Mouse (Mus musculus) T-cell, adult 2 months (primary cell): ENCODE measurements around the gene Has3.
"Not testable (repeated sequence)": the region's sequence is repeated elsewhere in the genome, so short reads cannot be mapped to it uniquely, and the experiment has no call there.

Source experiments
- DNase-seq: peaks from one replicate; pipeline ENCODE4 v3.0.0; 2022; ENCODE audit warnings: low spot score

Has3 gene

GRCm38 (mm10) chr8:106870051-106870450 lies at the start of gene Has3:
Gene Has3 (plus strand): TSS chr8:106870242.
- no peak for DNase-seq

GRCm38 (mm10) chr8:106820553-106821515 lies 49.2 kb upstream of the Has3 start:
- DNase-seq: no peak

GRCm38 (mm10) chr8:106828921-106829320 lies 41.1 kb upstream of the Has3 start:
- DNase-seq: no peak

GRCm38 (mm10) chr8:106829526-106830045 lies 40.5 kb upstream of the Has3 start:
- no peak for DNase-seq

DNA sequence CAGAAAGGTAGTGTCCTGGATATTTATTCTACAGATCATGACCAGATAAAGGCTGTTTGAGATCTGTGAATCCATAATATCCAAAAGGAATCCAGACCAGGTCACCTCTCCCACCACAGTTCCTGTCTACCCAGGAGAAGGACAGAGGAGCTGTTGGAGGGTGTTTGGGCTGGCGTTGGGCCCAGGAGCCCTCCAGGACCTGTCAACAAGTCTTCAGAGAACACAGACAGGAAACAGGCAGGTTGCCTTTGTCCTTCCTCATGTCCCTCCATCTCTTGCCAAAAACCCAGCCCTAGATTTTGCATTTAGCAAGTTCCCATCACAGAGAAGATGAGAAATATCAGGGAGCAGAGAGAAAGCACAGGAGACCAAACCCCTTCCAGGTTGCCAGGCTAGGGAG lies 35.1 kb upstream of the Has3 start:
- no peak for DNase-seq

DNA sequence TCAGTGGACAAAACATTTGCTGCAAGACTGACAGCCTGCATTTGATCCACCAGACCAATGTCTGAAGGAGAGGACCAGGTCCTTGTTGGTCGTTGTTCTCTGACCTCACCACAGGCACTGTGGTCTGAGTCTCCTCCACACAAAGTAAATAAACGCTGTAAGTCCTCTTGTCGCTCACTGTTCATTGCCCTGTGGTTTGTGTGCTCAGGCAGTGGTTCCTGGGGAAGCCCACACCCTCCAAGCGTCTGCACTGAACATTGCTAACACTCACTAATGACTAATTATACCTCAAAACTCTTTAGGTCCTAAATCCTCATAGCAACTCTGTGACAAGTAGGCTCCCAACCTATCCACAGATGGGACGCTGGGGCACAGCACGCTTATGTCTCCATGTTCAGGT lies 33.5 kb upstream of the Has3 start:
- DNase-seq: no peak

- no peak for DNase-seq
Observed at GRCm38 (mm10) chr8:106838803-106839202, 31.2 kb upstream of the Has3 start.

GRCm38 (mm10) chr8:106839209-106840001 lies 30.6 kb upstream of the Has3 start:
- DNase-seq: no peak

DNA sequence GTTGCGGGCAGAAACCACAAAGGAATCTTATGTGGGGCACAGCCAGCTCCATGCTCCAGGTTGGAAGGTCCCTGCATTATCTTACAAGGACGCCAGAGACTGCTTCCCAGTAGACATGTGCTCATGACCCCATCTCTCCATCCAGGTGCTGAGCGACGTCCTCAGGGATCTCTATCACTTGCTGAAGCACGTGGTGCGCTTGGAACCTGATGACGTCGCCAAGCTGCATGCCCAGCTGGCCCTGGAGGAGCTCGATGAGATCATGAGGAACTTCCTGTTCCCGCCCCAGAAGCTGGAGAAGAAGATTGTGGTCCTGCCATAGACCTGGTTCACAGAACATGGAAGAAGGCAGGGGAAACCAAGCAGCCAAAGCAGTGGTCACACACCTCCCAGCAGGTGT lies 20.0 kb upstream of the Has3 start:
- DNase-seq: no peak

- DNase-seq: no peak
Observed at GRCm38 (mm10) chr8:106854534-106855241, 15.4 kb upstream of the Has3 start.

DNA sequence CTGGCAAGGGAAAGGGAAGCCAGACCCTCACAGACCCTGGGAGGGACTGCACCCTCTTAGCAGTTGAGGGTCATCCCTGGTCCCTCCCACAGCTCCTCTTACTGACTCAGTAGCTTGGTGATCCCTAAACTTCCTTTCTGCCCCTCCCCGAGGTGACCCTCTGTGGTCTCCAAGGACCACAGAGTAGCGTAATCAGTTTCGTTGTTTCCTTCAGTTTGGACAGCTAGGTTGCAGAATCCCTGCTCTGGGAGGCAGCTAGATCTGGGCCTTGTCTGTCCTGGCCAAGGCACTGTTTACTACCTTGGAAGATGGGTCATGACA lies 14.8 kb upstream of the Has3 start:
- DNase-seq: no peak

DNA sequence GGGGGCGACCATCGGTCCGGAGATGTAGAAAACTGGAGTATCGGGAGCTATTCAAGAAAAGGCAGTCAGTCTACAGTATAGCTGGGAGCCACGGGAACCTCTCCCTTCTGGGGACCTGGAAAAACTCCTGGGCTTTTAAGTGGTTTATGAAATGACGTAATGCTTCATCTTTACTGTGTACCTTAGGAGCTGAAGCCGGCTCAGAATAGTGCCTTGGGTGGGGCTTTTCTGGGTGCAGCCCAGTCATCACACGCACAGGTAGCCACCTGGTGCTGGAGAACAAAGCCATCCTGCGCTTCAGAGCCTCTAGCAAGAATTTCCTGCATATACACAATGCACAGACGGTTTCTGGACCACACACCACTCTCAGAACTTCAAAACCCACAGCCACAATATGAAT lies 7.2 kb upstream of the Has3 start:
- no peak for DNase-seq

- DNase-seq: no peak
Observed at GRCm38 (mm10) chr8:106865354-106865753, 4.7 kb upstream of the Has3 start.

DNA sequence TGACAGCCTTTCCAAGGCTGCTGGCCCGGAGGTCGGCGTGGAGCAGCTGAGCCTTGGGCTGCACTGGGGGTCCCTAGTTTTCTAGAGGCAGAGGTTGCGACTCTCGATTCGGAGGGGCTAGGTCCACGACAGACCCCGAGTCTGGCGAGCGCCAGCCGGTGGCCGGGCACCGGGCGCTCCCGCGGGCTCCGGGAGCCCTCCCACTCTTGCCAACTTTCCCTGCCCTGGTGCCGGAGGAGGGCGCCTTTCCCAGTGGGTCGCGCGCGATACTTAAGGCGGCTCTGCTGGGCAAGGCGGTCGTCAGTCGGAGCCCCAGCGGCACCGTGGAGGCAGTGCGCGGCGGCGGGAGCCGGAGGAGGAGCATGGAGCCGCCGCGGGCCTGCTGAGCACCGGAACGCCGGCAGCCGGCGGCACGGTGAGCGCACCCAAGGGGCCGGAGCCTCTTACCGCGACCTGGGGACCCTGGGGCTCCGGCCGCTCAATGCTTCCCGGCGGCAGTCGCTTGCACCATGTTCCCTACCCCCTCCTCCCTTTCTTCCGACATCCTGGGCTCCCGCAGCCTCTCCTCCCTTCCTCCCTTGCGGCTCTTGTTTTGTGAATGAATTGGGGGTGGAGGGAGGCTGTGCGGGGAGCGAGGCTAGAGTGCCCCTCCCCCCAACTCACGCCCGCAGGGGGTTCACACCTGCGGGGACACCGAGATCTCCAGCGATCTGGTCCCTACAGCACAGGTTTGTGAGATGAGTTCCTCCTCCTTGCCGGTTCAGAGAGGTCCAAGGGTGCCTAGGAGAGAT lies 690 bp downstream of the Has3 start:
- peak; percentile 13 for DNase-seq

DNA sequence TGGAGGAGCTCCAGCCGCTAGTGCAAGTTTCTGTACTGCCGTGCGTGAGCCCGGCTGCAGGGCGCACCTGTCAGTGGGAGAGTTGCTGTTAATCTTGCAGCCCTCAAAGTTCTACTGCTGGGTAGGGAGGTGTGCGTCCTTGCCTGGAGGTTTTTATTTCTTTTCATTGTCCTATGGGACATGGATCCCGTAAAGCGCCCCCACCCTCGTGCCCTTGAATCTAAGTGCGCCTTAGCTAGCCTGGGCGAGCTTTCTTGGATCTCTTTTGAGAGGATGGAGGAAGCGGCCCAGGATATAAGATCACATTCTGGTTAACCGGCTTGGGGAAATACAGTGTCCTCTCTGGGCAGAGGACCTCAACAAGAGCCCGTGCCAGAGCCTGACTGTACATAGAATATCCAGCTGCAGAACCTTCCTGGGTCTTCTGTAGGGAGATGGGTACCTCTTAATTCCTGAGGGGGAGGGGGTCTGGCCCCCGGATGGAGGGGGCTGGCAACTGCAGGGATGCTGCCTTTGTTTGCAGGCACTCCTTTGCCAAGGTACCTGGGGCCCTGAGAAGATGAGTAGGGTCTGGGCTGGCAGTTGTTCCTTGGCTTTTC lies 1.4 kb downstream of the Has3 start:
- DNase-seq: no peak

GRCm38 (mm10) chr8:106871931-106872371 lies 1.9 kb downstream of the Has3 start:
- no peak for DNase-seq

DNA sequence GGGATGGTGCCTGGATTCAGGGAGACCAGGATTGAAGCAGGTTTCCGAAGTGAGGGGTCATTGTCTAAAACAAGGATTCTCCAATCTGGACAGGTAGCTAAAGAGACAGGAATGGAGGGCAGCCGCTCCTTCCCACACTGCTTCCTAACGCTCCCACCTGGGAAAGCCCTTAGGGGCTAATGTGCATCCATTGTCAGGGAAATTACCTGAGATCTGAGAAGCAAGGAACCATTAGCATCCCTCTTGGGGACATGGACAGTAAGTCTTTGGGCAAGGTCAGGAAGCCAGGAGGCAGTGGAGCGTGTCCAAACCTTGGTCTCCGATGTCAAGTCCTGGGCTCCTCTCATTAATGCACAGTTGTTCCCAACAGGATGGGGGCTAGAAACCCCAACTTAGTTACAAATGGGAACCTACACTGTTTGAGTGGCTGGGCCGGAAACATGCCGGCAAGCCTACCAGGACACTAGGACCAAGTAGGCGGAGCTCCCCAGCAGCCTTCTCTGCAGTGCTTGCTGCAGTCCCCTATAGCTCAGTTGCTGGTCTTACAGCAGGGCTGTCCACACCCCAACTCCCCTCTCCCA lies 2.5 kb downstream of the Has3 start:
- no peak for DNase-seq

DNA sequence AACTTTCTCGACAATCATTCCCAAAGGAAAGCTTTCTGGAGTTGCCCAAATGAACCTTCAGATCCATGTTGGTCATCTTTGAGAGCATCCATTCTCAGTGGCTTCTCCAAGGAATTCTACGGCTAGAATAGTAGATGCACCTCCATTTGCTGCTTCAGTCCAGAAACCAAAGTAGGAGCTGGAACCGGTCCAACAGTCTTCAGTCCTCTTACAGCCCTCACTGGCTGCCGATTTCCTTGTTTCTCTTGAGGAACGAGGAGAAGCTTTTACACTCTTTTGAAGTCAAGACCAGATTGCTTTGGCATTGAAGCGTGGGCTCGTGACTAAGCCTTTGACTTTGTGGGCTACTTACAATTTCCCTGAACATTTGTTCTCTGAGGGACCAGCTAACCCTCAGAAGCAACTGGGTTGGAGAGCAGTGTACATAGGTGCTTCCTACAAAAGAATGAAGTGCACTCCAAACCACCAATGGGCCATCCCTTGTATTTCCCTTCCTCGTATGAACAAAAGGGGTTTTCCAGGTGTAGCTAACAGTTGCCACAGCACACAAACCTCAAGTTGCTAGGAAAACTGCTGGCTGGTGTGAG lies 10.2 kb downstream of the Has3 start:
- DNase-seq: no peak

GRCm38 (mm10) chr8:106884094-106884493 lies 14.1 kb downstream of the Has3 start:
- not testable (repeated sequence) for DNase-seq

DNA sequence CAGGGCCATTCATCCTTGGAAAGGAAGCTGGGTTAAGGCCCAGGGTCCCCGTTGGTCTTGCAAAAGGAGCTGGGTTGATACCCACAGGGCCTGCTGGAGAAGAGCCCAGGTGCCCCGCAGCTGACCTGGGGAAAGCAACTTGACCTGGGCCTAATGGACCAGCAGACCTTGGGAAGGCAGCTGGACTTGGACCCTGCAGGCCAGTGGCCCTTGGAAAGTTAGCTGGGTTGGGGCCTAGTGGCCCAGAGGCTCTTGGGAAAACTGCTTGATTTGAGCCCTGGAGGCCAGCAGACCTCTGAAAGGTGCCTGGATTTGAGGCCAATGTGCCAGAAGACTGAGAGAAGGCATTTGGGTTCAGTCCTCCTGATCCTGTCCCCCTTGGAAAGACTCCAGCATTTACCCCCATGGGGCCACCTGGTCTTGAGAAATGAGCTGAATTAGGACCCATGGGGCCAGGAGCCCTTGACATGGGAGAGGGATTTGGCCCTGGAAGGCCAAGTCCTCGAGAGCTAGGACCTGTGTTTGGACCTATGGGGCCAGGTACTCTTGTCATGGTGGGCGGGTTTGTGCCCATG lies 14.9 kb downstream of the Has3 start:
- DNase-seq: not testable (repeated sequence)
